Mouse (Mus musculus): Measurements from ENCODE around the gene Atp13a3.
"Not testable (repeated sequence)": the region's sequence is repeated elsewhere in the genome, so short reads cannot be mapped to it uniquely, and the experiment has no call there.

GRCm38 (mm10) chr16:30353489-30353888 lies 52.3 kb downstream of the Atp13a3 start:
- not testable (repeated sequence) for TF ChIP-seq CTCF (IDR thresholded peaks at IDR 0.05; ENCODE audit: borderline replicate concordance, extremely low read depth, insufficient read depth, insufficient read length); POLR2A (IDR thresholded peaks at IDR 0.05; ENCODE audit: borderline replicate concordance, extremely low read depth, insufficient read depth, insufficient read length, poor library complexity, severe bottlenecking)

All from brain, embryonic 14.5 days (tissue).